Mouse (Mus musculus) forebrain, postnatal 0 days (tissue): ENCODE data around the gene 4933405O20Rik. TPM values are rescaled to one million over a fixed set of nuclear protein-coding genes. Genes with fewer than 3 reads are reported as not detected.

Experiments
- ATAC-seq: fragments of 200-750 bp; cut with Nextera tagmentation; 2 replicates; pipeline ENCODE4 v1.8.0; 2017; ENCODE audit warnings: mild to moderate bottlenecking, moderate library complexity
- DNase-seq: peaks from one replicate; pipeline ENCODE4 v3.0.0-alpha.2; 2015
- H3K27ac ChIP-seq: fragments of 300-500 bp; sonication (generic); 2 replicates; pipeline ENCODE4 v1.5.1; 2014; ENCODE audit warnings: low read depth, mild to moderate bottlenecking, antibody characterized with exemption, low read length, moderate library complexity, mixed read lengths
- H3K27me3 ChIP-seq: fragments of 300-500 bp; sonication (generic); 2 replicates; pipeline ENCODE4 v1.6.1; 2014; ENCODE audit warnings: mild to moderate bottlenecking, low read length, mixed read lengths; ENCODE audit not compliant: insufficient read depth
- H3K36me3 ChIP-seq: fragments of 300-500 bp; sonication (generic); 2 replicates; pipeline ENCODE4 v1.6.1; 2014; ENCODE audit warnings: mild to moderate bottlenecking, moderate library complexity; ENCODE audit not compliant: insufficient read depth
- H3K4me1 ChIP-seq: fragments of 300-500 bp; sonication (generic); 2 replicates; pipeline ENCODE4 v1.6.1; 2014; ENCODE audit warnings: antibody characterized with exemption; ENCODE audit not compliant: insufficient read depth
- H3K4me2 ChIP-seq: fragments of 300-500 bp; sonication (generic); 2 replicates; pipeline ENCODE4 v1.6.1; 2014; ENCODE audit warnings: low read depth, mild to moderate bottlenecking, moderate library complexity
- H3K4me3 ChIP-seq: fragments of 300-500 bp; sonication (generic); 2 replicates; pipeline ENCODE4 v1.5.1; 2014; ENCODE audit warnings: low read depth, low read length, mixed read lengths
- H3K9ac ChIP-seq: fragments of 300-500 bp; sonication (generic); 2 replicates; pipeline ENCODE4 v1.6.1; 2014; ENCODE audit warnings: mild to moderate bottlenecking
- H3K9me3 ChIP-seq: fragments of 300-500 bp; sonication (generic); 2 replicates; pipeline ENCODE4 v1.6.1; 2016; ENCODE audit warnings: low read length
- CTCF ChIP-seq: sonication (generic); IDR thresholded peaks from 2 replicates; pipeline ENCODE4 v1.5.1; 2016; ENCODE audit warnings: antibody characterized with exemption, control low read depth, low read depth
- WGBS: fragments of 180-500 bp; shearing (Covaris S2); extraction: QIAGEN DNeasy Blood & Tissue Kit; methylation state at CpG from one replicate; pipeline ENCODE4 v1.1.7; 2014; 5-methylcytosine and 5-hydroxymethylcytosine counted together
- polyA plus RNA-seq: library from polyadenylated mRNA; unstranded; fragments of >200 nt; fragmentation: Nextera tagmentation; extraction: Ambion mirVana; gene quantifications from 2 replicates; pipeline ENCODE4 v1.2.1, GENCODE M21; 2015
- total RNA-seq: library from RNA; depleted of rRNA; stranded (reverse); fragments of >200 nt; gene quantifications from 2 replicates; pipeline ENCODE4 v1.2.3, GENCODE M21; 2014

Gene 4933405O20Rik
- total and polyA plus RNA-seq, 2 experiments from 2014 or later: not detected

GRCm38 (mm10) chr7:50629186-50629585 lies 30.2 kb downstream of the 4933405O20Rik start:
- no peak overlapping the region for H3K4me3 ChIP-seq
- no peaks in the 10 kb centered on the region for H3K9me3 ChIP-seq
- ATAC-seq: no peak
- DNase-seq: no peak
- H3K4me2 ChIP-seq: no peak overlapping the region
- 28% methylated on average over 3 of the region's 3 CpGs for WGBS
- H3K27ac ChIP-seq: no peak overlapping the region
- no peaks in the 10 kb centered on the region for H3K4me1 ChIP-seq
- H3K9ac ChIP-seq: no peak overlapping the region
- no peaks in the 10 kb centered on the region for H3K36me3 ChIP-seq
- H3K27me3 ChIP-seq: no peaks in the 10 kb centered on the region
- TF ChIP-seq CTCF: no peak

- H3K27me3 ChIP-seq: no peaks in the 10 kb centered on the region
- WGBS: 45% methylated on average over 2 of the region's 2 CpGs
- H3K36me3 ChIP-seq: no peaks in the 10 kb centered on the region
- H3K27ac ChIP-seq: no peak overlapping the region
- H3K4me2 ChIP-seq: no peak overlapping the region
- no peak for TF ChIP-seq CTCF
- ATAC-seq (no peak), DNase-seq (no peak)
- H3K4me3 ChIP-seq: no peak overlapping the region
- H3K4me1 ChIP-seq: no peaks in the 10 kb centered on the region
- H3K9me3 ChIP-seq: no peaks in the 10 kb centered on the region
- no peak overlapping the region for H3K9ac ChIP-seq
These were observed 34.2 kb downstream of the 4933405O20Rik start for GRCm38 (mm10) chr7:50633147-50633546.
